Mouse (Mus musculus): ENCODE data around the gene Rtl5. TPM values are rescaled to one million over a fixed set of nuclear protein-coding genes. Genes with fewer than 3 reads are reported as not detected.

Rtl5 gene
- polyA plus RNA-seq, 1 experiment from 2014 or later, result 8.0 TPM

- ATAC-seq, result 0 out of 2 replicates have a peak, but pooled peaks have one; percentile 6
- Histone ChIP-seq H3K27ac (peak overlapping the region; percentile 93), H3K9me3 (no peaks in the 10 kb centered on the region), H3K4me1 (replicated peaks) (peaks cover 24% of the 10 kb centered on the region), H3K27me3 (peaks cover 14% of the 10 kb centered on the region; the same call in 1 of the 2 replicates), H3K9ac (replicated peaks) (no peak overlapping the region), H3K4me2 (replicated peaks) (peak overlapping the region; percentile 30; the same call in 1 of the 2 replicates), H3K36me3 (no peaks in the 10 kb centered on the region), H3K4me3 (replicated peaks) (no peak overlapping the region)
- WGBS, result 38% methylated on average over 10 of the region's 10 CpGs
Observed at GRCm38 (mm10) chrX:102081076-102081475, 10.0 kb upstream of the Rtl5 start.

GRCm38 (mm10) chrX:102076886-102077765, 6.0 kb upstream of the Rtl5 start:
- Histone ChIP-seq H3K4me1 (replicated peaks) (peaks cover 25% of the 10 kb centered on the region), H3K4me3 (replicated peaks) (no peak overlapping the region), H3K9ac (replicated peaks) (no peak overlapping the region), H3K27ac (no peak overlapping the region), H3K4me2 (replicated peaks) (no peak overlapping the region), H3K36me3 (no peaks in the 10 kb centered on the region), H3K9me3 (no peaks in the 10 kb centered on the region), H3K27me3 (peaks cover 5% of the 10 kb centered on the region; the same call in 1 of the 2 replicates)
- whole genome bisulfite sequencing, result 86% methylated on average over 7 of the region's 7 CpGs
- ATAC-seq, result no peak

DNA sequence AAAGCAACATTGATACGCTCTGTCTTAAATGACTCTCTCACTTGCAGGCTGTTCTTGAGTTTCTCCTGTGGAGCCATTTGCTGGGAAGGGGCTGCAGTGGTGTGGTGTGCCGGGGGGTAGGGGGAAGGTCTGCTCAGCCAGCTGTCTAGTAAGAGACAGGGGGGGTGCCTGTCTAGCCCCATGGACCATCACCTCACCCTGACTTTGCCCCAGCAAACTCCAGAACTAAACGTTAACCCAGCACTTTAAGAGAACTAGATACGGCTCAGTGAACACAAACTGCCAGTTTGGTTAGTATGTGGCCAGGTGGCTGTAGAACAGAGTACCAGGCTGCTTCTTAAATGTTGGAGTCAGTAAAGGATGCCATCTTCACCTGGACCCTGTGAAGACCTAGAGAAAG, 4.1 kb upstream of the Rtl5 start:
- no peak overlapping the region for H3K4me3 ChIP-seq (replicated peaks)
- no peaks in the 10 kb centered on the region for H3K9me3 ChIP-seq
- H3K4me1 ChIP-seq (replicated peaks), result peaks cover 20% of the 10 kb centered on the region
- no peak overlapping the region for H3K9ac ChIP-seq (replicated peaks)
- H3K27me3 ChIP-seq, result peaks cover 9% of the 10 kb centered on the region; the same call in 1 of the 2 replicates
- no peak for ATAC-seq
- 87% methylated on average over 4 of the region's 4 CpGs for WGBS
- no peak overlapping the region for H3K4me2 ChIP-seq (replicated peaks)
- no peak overlapping the region for H3K27ac ChIP-seq
- H3K36me3 ChIP-seq, result no peaks in the 10 kb centered on the region

DNA sequence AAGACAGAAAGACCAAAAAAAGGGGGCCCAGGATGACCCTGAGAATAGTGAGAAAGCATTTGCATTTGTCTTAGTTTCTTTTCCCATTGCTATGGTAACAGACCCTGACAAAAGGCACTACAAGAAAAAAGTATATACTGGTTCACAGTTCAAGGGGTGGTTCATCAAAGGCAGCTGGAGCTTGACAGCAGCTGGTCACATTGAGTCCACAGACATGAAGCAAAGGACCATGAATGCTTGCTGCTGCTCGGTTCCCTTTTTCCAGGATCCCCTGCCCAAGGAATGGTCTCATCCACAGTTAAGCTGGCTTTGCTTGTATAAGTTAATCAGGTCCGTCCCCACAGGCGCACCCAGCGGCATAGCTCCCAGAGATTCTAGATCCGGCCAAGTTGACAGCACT, 3.3 kb upstream of the Rtl5 start:
- Histone ChIP-seq H3K9me3 (no peaks in the 10 kb centered on the region), H3K9ac (replicated peaks) (no peak overlapping the region), H3K27ac (no peak overlapping the region), H3K4me3 (replicated peaks) (no peak overlapping the region), H3K36me3 (no peaks in the 10 kb centered on the region), H3K27me3 (peaks cover 11% of the 10 kb centered on the region; the same call in 1 of the 2 replicates), H3K4me2 (replicated peaks) (no peak overlapping the region), H3K4me1 (replicated peaks) (peaks cover 24% of the 10 kb centered on the region)
- 34% methylated on average over 5 of the region's 5 CpGs for WGBS
- no peak for ATAC-seq

DNA sequence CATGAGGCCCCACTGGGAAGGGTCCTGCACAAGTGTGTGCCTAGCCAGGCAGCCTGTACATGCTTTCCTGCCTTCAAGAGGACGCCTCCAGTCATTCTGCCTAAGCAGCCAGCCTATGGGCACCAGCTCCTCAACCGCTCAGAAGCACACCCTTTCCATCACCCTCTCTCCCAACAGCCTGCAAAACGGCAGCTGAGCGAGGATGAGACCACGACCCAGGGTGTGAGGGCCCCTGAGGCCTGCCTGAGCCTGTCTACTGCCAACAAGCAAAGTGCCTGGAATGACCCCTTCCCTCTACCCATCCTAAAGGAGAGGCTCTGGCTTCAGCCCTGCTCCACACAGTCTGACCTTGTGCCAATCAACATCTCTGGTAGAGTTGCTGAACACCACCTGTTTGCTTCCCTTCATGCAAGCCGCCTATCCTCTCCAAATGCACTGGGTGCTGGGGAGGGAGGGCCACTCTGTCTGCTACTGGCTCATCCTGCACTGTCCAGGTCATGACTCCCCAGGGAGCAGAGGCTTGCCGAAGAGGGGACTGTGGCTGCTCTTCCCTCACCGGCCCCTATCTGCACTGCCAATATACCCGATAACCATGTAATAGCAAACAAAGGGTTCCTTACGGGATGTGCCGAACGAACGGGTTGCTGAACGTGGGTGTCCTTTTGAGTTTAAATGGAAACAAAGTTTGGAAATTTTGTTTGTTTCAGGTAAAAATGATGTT, 2.7 kb upstream of the Rtl5 start:
- H3K9ac ChIP-seq (replicated peaks), result no peak overlapping the region
- H3K27me3 ChIP-seq, result peaks cover 11% of the 10 kb centered on the region; the same call in 1 of the 2 replicates
- no peaks in the 10 kb centered on the region for H3K36me3 ChIP-seq
- no peaks in the 10 kb centered on the region for H3K9me3 ChIP-seq
- no peak for ATAC-seq
- no peak overlapping the region for H3K27ac ChIP-seq
- peaks cover 30% of the 10 kb centered on the region for H3K4me1 ChIP-seq (replicated peaks)
- no peak overlapping the region for H3K4me2 ChIP-seq (replicated peaks)
- no peak overlapping the region for H3K4me3 ChIP-seq (replicated peaks)
- WGBS, result 66% methylated on average over 14 of the region's 14 CpGs

- no peaks in the 10 kb centered on the region for H3K36me3 ChIP-seq
- H3K27me3 ChIP-seq, result peaks cover 11% of the 10 kb centered on the region; the same call in 1 of the 2 replicates
- peak overlapping the region; percentile 48 for H3K9ac ChIP-seq (replicated peaks)
- peak; percentile 59 for ATAC-seq
- H3K4me2 ChIP-seq (replicated peaks), result peak overlapping the region; percentile 63
- H3K27ac ChIP-seq, result peak overlapping the region; percentile 89
- no peaks in the 10 kb centered on the region for H3K9me3 ChIP-seq
- WGBS, result 35% methylated on average over 2 of the region's 2 CpGs
- peak overlapping the region; percentile 57 for H3K4me3 ChIP-seq (replicated peaks)
- H3K4me1 ChIP-seq (replicated peaks), result peaks cover 50% of the 10 kb centered on the region
Observed at GRCm38 (mm10) chrX:102071517-102071916, 413 bp upstream of the Rtl5 start.

GRCm38 (mm10) chrX:102068811-102069540, 2.1 kb downstream of the Rtl5 start:
- no peak for ATAC-seq
- H3K4me3 ChIP-seq (replicated peaks), result 0 out of 2 replicates have a peak overlapping the region, but pooled peaks have one; percentile 57
- no peak overlapping the region for H3K9ac ChIP-seq (replicated peaks)
- no peaks in the 10 kb centered on the region for H3K9me3 ChIP-seq
- H3K36me3 ChIP-seq, result no peaks in the 10 kb centered on the region
- peak overlapping the region; percentile 63 for H3K4me2 ChIP-seq (replicated peaks)
- H3K27ac ChIP-seq, result no peak overlapping the region
- 94% methylated on average over 24 of the region's 24 CpGs for WGBS
- H3K4me1 ChIP-seq (replicated peaks), result peaks cover 69% of the 10 kb centered on the region
- peaks cover 12% of the 10 kb centered on the region; the same call in 1 of the 2 replicates for H3K27me3 ChIP-seq

DNA sequence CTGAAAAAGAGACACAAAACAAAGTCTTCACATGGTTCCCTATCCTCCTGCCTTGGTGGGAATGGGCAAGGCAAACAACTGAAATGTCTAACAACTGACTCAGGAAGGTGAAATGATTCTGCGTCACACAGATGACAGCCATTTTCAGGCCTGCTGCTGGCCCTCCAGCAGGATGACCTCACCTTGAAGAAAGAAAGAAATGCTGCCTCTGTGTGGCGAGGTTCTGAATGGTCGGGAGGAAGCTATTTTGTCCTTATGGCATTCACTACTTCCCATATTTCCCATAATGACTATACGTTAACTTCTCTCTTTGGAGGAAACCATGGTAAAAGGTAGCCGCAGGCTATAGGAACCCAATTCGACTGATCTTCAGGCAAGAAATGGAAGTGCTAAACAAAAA, 4.0 kb downstream of the Rtl5 start:
- ATAC-seq, result no peak
- Histone ChIP-seq H3K4me2 (replicated peaks) (peak overlapping the region; percentile 63), H3K27me3 (peaks cover 28% of the 10 kb centered on the region; the same call in 1 of the 2 replicates), H3K9ac (replicated peaks) (no peak overlapping the region), H3K36me3 (no peaks in the 10 kb centered on the region), H3K27ac (no peak overlapping the region), H3K4me1 (replicated peaks) (peaks cover 66% of the 10 kb centered on the region), H3K4me3 (replicated peaks) (no peak overlapping the region), H3K9me3 (no peaks in the 10 kb centered on the region)
- 66% methylated on average over 6 of the region's 6 CpGs for WGBS

DNA sequence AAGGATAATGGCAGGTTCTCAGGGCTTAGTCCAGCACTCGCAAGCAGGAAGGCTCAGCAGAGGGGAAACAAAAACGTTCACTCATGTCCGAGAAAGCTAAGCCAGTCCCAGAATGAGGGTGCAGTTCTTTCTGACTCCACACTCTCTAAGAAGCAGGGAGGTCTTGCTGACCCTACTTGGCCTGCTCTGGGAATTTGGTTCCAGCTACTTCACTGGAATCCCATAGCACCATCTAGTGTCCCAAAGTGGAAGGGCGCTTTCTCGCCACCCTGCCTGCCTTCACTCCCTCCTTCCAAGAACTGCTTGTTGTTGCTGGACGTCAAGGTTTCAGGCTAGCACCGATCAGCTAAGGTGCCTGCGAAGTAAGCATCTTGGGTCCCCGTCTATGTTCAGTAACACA, 5.0 kb downstream of the Rtl5 start:
- Histone ChIP-seq H3K4me1 (replicated peaks) (peaks cover 58% of the 10 kb centered on the region), H3K27ac (no peak overlapping the region), H3K36me3 (no peaks in the 10 kb centered on the region), H3K9me3 (no peaks in the 10 kb centered on the region), H3K27me3 (peaks cover 24% of the 10 kb centered on the region; the same call in 1 of the 2 replicates), H3K4me2 (replicated peaks) (peak overlapping the region; percentile 63; the same call in 1 of the 2 replicates), H3K4me3 (replicated peaks) (no peak overlapping the region), H3K9ac (replicated peaks) (no peak overlapping the region)
- 27% methylated on average over 9 of the region's 9 CpGs for WGBS
- ATAC-seq, result no peak

- no peak; the same call in 1 of the 2 replicates for ATAC-seq
- 49% methylated on average over 4 of the region's 4 CpGs for WGBS
- H3K4me1 ChIP-seq (replicated peaks), result peaks cover 58% of the 10 kb centered on the region
Observed at GRCm38 (mm10) chrX:102065213-102065775, 5.8 kb downstream of the Rtl5 start.

DNA sequence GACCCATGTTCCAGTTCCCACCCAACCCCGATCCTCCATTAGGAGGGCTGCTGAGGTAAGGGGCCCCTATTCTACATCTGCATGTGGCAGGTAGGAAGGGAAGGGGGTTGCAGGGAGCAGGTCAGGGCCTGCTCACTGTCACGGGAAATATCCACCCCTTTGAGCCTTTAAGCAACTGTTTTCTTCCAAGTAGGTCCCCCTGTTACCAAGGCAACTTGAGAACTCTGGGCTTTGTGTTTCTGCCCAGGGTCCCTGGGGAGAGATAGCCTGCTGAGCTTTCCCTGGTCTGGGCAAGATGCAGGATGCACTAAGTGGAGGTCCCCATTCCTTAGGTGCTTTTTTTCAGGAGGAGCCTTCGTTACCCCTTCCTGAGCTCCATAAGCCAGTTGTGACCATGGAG, 7.0 kb downstream of the Rtl5 start:
- Histone ChIP-seq H3K36me3 (no peaks in the 10 kb centered on the region), H3K27me3 (peaks cover 24% of the 10 kb centered on the region; the same call in 1 of the 2 replicates), H3K9me3 (no peaks in the 10 kb centered on the region), H3K4me1 (replicated peaks) (peaks cover 51% of the 10 kb centered on the region), H3K4me3 (replicated peaks) (no peak overlapping the region), H3K9ac (replicated peaks) (no peak overlapping the region), H3K4me2 (replicated peaks) (no peak overlapping the region), H3K27ac (no peak overlapping the region)
- 50% methylated on average over 3 of the region's 3 CpGs for WGBS
- 0 out of 2 replicates have a peak, but pooled peaks have one; percentile 41 for ATAC-seq

More at GRCm38 (mm10) chrX:102065213-102065775, 5.8 kb downstream of the Rtl5 start:
- Histone ChIP-seq H3K36me3 (no peaks in the 10 kb centered on the region), H3K9me3 (no peaks in the 10 kb centered on the region), H3K4me2 (replicated peaks) (no peak overlapping the region), H3K27ac (no peak overlapping the region), H3K27me3 (peaks cover 24% of the 10 kb centered on the region; the same call in 1 of the 2 replicates), H3K4me3 (replicated peaks) (no peak overlapping the region), H3K9ac (replicated peaks) (no peak overlapping the region)

Data from midbrain, embryonic 13.5 days (tissue).